Mouse (Mus musculus): ENCODE data around the gene Zfp980.
"Not testable (repeated sequence)": the region's sequence is repeated elsewhere in the genome, so short reads cannot be mapped to it uniquely, and the experiment has no call there.

- TF ChIP-seq POLR2A (IDR thresholded peaks at IDR 0.05; ENCODE audit: extremely low read depth, insufficient read depth, low read length); CTCF (IDR thresholded peaks at IDR 0.05; ENCODE audit: low read depth, low read length): not testable (repeated sequence)
Measured at GRCm38 (mm10) chr4:145680217-145680616, 9.7 kb downstream of the Zfp980 start.
